Mouse (Mus musculus): ENCODE results near the gene Olfr613. TPM values are rescaled to one million over a fixed set of nuclear protein-coding genes. Genes with fewer than 3 reads are reported as not detected.
"Not testable (repeated sequence)": the region's sequence is repeated elsewhere in the genome, so short reads cannot be mapped to it uniquely, and the experiment has no call there.

Gene Olfr613
- polyA plus RNA-seq (2012; rRNA removed) = not detected in 2 replicates

DNA sequence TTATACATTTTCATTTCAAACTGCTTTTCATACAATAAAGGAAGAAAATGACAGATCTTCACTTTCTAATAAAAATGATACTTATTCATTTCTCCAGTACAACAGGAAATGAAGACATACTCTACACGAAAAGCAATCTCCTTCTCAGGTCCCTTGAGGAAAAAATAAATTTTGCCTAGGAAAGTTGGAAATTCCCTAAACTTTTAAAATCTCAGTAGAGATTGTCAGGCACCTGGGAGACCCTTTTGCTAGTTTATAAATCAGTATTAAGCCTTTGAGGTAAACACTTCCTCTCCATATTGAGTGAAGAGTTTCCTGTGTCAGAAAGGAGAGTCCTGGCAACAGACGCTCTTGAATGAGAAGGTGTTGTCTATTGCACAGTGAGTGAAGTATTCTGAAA, at the start of gene Olfr613:
Gene Olfr613 (plus strand): TSS at position 301 of the 400 bp plus-strand sequence.
- no peak for DNase-seq (ENCODE audit: low read depth)

DNA sequence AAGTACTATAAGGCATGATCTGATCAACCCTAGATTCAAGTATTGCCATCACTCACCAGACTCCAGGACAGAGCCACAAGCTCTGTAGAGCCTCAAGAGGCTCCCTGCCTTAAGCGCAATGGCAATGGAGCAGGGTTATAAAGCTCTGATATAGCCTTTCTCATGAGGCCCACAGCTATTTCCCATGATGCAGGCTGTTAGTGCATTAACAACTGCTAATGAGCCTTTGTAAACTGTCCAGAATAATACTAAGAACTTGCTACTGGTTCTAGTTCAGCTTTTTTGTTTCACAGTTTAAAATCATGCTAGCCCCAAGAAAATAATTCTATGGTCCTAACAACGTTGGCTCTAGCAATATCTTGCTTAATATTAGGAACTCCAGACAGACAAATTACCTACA, 35.9 kb upstream of the Olfr613 start, which contains the start of gene Olfr610:
Gene Olfr610 (minus strand): TSS at position 101 of the 400 bp plus-strand sequence.
- DNase-seq (ENCODE audit: low read depth) = no peak

DNA sequence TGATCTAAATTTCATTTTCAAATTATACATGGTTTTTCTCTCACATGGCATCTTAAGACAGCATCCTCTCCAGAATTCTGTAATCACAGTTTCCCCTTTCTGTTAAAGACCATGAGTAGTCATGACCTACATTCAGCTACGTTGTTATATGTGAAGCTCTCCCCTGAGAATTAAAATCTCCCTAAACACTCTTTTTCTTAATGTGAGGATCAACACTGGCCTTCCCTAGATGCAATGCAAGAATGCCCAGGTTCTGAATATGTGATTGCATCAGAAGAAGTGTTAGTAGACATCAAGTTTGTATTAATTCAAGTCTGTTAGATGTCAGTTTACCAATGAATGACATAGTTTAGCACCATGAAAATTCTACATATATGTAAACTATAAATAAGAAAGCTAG, 27.1 kb upstream of the Olfr613 start, which contains the start of gene Olfr611:
Gene Olfr611 (minus strand): TSS at position 101 of the 400 bp plus-strand sequence.
- DNase-seq (ENCODE audit: low read depth) = not testable (repeated sequence)

GRCm38 (mm10) chr7:103542617-103543016, 5.3 kb upstream of the Olfr613 start, which contains the start of gene Olfr612:
TSS of gene Olfr612 (minus strand) at chr7:103542717.
- not testable (repeated sequence) for DNase-seq (ENCODE audit: low read depth)

DNA sequence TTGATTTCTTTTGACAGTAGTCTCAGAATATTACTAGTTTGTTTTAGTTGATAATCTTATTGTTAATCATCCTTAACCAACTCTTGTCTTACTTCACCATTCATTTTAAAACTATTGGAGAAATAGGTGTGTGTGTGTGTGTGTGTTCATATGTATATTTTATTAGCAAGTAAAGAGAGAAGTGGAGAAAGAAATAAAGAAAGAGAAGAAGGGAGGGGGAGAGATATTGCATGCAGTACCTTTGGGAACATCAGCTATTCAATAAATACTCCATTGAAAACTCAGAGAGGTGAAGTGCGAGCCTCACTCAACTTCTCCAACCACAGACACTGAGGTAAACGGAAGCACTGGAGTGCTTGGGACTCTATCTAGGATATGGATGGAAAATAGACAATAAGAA, 7.9 kb downstream of the Olfr613 start, which contains the start of gene Olfr615:
Gene Olfr615 (plus strand): TSS at position 301 of the 400 bp plus-strand sequence.
- DNase-seq (ENCODE audit: low read depth) = no peak

- no peak for DNase-seq (ENCODE audit: low read depth)
These were observed 21.2 kb downstream of the Olfr613 start, which contains the start of gene Olfr616 for GRCm38 (mm10) chr7:103569043-103569442. TSS of gene Olfr616 (minus strand) at chr7:103569143.

DNA sequence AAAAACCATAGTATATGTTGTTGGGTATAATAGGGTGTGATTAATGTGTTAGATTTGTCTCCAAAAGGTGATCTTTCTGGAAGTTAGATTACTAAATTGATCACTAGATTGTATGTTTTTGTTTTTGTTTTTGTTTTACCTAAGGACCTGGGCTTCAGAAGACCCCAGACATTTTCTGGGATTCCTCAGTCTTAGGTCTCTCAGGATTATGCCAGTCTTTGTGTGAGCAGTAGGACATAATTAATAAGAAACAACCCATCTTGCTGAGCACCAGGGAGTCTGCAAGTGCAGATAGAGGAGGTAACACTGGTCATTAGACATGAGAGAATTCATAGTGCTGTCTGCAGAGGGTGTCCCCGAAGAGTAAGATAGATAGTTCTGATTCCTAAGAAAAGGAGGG, 24.9 kb downstream of the Olfr613 start, which contains the start of gene Olfr617:
Gene Olfr617 (plus strand): TSS at position 301 of the 400 bp plus-strand sequence.
- no peak for DNase-seq (ENCODE audit: low read depth)

- no peak for DNase-seq (ENCODE audit: low read depth)
These were observed 41.9 kb downstream of the Olfr613 start, which contains the start of gene Olfr618 for GRCm38 (mm10) chr7:103589803-103590202. TSS of gene Olfr618 (plus strand) at chr7:103590103.

DNA sequence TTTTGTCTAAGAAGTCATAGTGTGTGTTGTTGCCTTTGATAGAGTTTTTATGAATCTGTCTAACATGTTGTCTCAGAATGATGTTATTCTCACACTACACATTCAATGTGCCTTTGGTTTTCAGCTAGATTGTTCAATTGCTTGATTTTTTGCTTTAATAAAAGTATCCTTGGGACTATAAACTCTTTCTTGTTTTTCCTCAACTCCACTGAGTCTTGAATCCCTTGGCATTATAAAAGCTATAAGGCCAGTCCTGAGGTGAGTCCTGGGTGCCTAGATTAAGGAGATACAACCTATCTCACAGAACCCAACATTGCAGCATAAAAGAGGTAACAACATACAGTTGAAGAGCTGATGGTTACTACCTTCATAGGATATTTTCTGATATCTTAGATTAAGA, 52.4 kb downstream of the Olfr613 start, which contains the start of gene Olfr619:
Gene Olfr619 (plus strand): TSS at position 301 of the 400 bp plus-strand sequence.
- DNase-seq (ENCODE audit: low read depth) = no peak

Other genes with a start within 250 kb of the Olfr613 start
- gene Olfr596, start 242.4 kb upstream of the Olfr613 start, polyA plus RNA-seq (2012; rRNA removed) = not detected in 2 replicates
- not detected in 2 replicates for gene Olfr597, start 231.8 kb upstream of the Olfr613 start, polyA plus RNA-seq (2012; rRNA removed)
- not detected in 2 replicates for gene Olfr598, start 224.5 kb upstream of the Olfr613 start, polyA plus RNA-seq (2012; rRNA removed)
- not detected in 2 replicates for gene Olfr599, start 212.2 kb upstream of the Olfr613 start, polyA plus RNA-seq (2012; rRNA removed)
- not detected in 2 replicates for gene Olfr600, start 198.4 kb upstream of the Olfr613 start, polyA plus RNA-seq (2012; rRNA removed)
- not detected in 2 replicates for gene Olfr601, start 185.4 kb upstream of the Olfr613 start, polyA plus RNA-seq (2012; rRNA removed)
- gene Olfr603, start 161.9 kb upstream of the Olfr613 start, polyA plus RNA-seq (2012; rRNA removed) = not detected in 2 replicates
- not detected in 2 replicates for gene Usp17lc, start 133.0 kb upstream of the Olfr613 start, polyA plus RNA-seq (2012; rRNA removed)
- gene Olfr605, start 102.6 kb upstream of the Olfr613 start, polyA plus RNA-seq (2012; rRNA removed) = not detected in 2 replicates
- not detected in 2 replicates for gene Olfr606, start 99.0 kb upstream of the Olfr613 start, polyA plus RNA-seq (2012; rRNA removed)
- not detected in 2 replicates for gene Olfr607, start 83.9 kb upstream of the Olfr613 start, polyA plus RNA-seq (2012; rRNA removed)
- not detected in 2 replicates for gene Olfr608, start 78.2 kb upstream of the Olfr613 start, polyA plus RNA-seq (2012; rRNA removed)
- gene Olfr609, start 50.0 kb upstream of the Olfr613 start, polyA plus RNA-seq (2012; rRNA removed) = not detected in 2 replicates
- gene Olfr610, start 36.0 kb upstream of the Olfr613 start, polyA plus RNA-seq (2012; rRNA removed) = not detected in 2 replicates
- gene Olfr611, start 27.2 kb upstream of the Olfr613 start, polyA plus RNA-seq (2012; rRNA removed) = not detected in 2 replicates
- not detected in 2 replicates for gene Olfr612, start 5.4 kb upstream of the Olfr613 start, polyA plus RNA-seq (2012; rRNA removed)
- gene Olfr615, start 8.0 kb downstream of the Olfr613 start, polyA plus RNA-seq (2012; rRNA removed) = not detected in 2 replicates
- gene Olfr616, start 21.1 kb downstream of the Olfr613 start, polyA plus RNA-seq (2012; rRNA removed) = not detected in 2 replicates
- not detected in 2 replicates for gene Olfr617, start 25.0 kb downstream of the Olfr613 start, polyA plus RNA-seq (2012; rRNA removed)
- gene Olfr618, start 42.0 kb downstream of the Olfr613 start, polyA plus RNA-seq (2012; rRNA removed) = not detected in 2 replicates
- gene Olfr619, start 52.5 kb downstream of the Olfr613 start, polyA plus RNA-seq (2012; rRNA removed) = not detected in 2 replicates
- gene Olfr620, start 64.5 kb downstream of the Olfr613 start, polyA plus RNA-seq (2012; rRNA removed) = not detected in 2 replicates
- gene Olfr622, start 94.6 kb downstream of the Olfr613 start, polyA plus RNA-seq (2012; rRNA removed) = not detected in 2 replicates
- gene Olfr623, start 115.6 kb downstream of the Olfr613 start, polyA plus RNA-seq (2012; rRNA removed) = not detected in 2 replicates
- not detected in 2 replicates for gene Olfr624, start 123.1 kb downstream of the Olfr613 start, polyA plus RNA-seq (2012; rRNA removed)
- not detected in 2 replicates for gene Olfr625-ps1, start 134.6 kb downstream of the Olfr613 start, polyA plus RNA-seq (2012; rRNA removed)
- gene Olfr243, start 166.6 kb downstream of the Olfr613 start, polyA plus RNA-seq (2012; rRNA removed) = not detected in 2 replicates
- not detected in 2 replicates for gene Olfr628, start 182.3 kb downstream of the Olfr613 start, polyA plus RNA-seq (2012; rRNA removed)
- not detected in 2 replicates for gene Olfr629, start 196.9 kb downstream of the Olfr613 start, polyA plus RNA-seq (2012; rRNA removed)
- not detected in 2 replicates for gene Olfr630, start 209.3 kb downstream of the Olfr613 start, polyA plus RNA-seq (2012; rRNA removed)
- not detected in 2 replicates for gene Olfr69, start 223.5 kb downstream of the Olfr613 start, polyA plus RNA-seq (2012; rRNA removed)
- not detected in 2 replicates for gene Olfr68, start 231.6 kb downstream of the Olfr613 start, polyA plus RNA-seq (2012; rRNA removed)
- not detected in 2 replicates for gene Olfr67, start 243.7 kb downstream of the Olfr613 start, polyA plus RNA-seq (2012; rRNA removed)

Data from gonadal fat pad, adult 2 months (tissue).